Mouse (Mus musculus) spleen, postnatal 10 days (tissue): ENCODE measurements around the gene Gm49387.

Experiments
- DNase-seq, 2 experiments: peaks; one replicate each; pipeline ENCODE4 v3.0.0; 2021 to 2022; ENCODE audit warnings: low spot score in 2 of 2

The Gm49387 gene

GRCm38 (mm10) chr14:31662555-31663211, 22.0 kb upstream of the Gm49387 start:
- peak in 1 of 2 experiments; percentile 28 for DNase-seq

- peak; percentile 50 to 73 for DNase-seq
These were observed 21.2 kb upstream of the Gm49387 start for GRCm38 (mm10) chr14:31661671-31662554.

DNA sequence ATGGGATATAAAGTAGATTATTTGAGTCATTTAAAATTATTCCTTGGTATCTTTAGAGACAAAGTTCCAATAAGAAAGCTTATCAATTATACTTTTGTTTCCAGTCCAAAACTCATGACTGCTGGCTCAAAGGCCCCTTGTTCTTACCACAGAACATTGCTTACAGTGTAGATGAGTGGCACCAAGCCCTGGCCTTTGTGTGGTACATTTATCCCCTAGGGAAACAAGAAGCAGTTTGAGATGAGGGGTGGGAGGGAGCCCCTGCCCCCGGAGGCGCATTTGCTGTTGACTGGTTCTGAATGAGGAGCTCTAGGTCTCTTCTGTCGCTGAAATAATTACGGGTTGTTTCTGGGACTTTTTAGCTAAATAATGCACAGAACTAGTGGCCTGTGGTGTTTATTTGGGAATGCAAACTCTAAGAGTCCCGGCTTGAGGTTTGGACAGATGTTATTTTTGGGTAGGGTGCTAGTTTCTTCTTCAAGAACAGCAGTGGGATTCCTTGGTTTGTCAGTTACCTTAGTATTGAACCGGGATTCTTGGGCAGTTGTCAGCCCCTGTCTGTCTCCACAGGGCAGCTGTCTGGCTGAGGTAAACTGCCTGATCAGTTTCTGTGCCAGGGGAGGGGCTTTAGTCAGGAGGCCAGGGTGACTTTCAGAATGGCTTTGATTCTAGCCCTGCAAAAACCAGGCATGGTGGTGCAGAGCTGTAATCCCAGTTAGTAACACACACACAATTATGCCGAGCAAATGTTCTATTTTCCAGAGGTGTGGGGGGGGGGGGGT, 19.8 kb upstream of the Gm49387 start:
- DNase-seq, result no peak

DNA sequence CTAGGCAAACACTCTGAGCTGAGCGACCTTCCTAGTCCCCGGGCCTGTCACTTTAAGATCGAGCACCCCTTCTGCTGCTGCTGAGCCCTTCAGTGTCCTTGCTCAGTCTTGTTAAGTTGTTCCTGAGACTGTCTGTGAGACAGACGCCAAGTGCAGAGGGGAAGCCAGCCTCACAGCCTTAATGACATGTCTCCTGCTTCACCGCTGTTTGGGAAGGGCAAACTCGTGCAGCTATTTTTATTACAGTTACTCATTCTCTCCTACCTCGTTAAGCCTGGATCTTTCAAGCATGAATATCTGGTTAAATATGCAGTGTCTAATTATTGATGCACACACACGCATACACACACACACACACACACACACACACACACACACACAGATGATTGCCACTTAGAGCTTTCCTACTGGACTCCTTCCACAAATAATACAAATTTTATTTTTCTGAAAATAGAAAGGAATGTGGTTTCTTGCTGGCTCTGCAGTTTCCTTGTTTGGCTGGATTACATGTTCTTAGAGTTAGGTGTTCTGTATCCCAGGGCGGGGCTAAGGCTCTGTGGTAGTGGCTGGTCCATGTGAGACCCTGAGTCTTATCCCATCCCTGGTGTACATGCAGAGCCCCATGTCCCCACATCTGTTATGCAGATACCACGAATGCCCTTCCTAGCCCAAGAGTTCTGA, 19.0 kb upstream of the Gm49387 start:
- DNase-seq, result no peak

DNA sequence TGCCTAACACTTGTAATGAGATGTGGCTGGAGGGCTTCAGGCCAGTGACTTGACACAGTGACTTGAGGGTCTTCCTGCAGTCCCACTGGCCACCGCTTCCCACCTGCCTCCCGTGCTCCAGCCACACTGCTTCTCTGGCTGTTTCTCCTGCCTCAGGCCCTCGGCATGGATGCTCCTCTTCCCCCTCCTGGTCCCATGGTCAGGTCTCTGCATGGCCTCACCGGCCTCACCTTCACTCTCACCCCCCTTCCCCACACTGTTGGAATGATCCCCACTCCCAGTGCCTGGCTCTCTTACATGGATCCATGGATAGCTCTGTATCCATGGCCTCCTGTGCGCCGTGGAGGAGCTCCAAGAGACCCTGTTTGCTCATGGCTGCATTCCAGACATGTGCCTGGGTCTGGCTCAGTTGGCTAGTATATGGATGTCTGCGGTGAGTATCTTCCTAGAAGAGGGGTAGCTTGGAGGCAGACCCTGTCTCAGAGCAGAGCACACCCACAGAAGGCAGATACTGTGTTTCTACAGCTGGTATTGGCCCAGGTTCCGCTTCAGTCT, 17.5 kb upstream of the Gm49387 start:
- no peak for DNase-seq

DNA sequence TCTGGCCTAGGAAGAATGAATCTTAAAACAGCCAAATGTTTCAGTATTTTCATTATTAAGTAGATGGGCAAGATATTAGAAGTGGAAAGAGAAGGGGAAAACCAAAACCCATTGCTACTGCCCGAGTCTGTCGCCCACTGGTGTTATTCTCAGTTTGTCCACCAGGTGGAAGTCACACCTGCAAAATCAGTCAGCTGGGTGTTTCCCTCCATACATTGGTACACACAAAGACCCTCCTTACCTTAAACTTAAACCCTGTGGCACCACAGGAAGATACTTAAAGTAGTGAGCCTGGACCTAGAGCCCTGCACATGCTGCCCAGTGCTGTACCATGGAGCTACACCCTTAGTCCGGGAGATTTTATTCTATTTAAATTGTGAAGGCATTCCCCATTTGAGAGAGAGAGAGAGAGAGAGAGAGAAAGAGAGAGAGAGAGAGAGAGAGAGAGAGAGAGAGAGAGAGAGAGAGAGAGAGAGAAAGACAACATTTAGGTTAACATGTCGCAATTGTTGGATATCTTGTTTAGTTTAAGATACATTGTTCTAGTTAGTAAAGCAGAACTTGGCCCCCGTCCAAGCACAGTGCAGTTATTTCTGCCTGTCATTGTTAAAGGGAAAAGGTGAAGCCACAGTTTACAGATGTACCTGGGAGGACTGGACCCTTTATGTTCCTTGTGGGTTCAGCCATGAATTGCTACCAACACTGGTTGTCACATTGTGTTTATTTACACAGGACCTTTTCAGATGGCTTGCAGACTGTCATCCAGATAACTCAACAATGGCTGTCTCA, 16.4 kb upstream of the Gm49387 start:
- peak; percentile 56 to 77 for DNase-seq

- no peak for DNase-seq
These were observed 15.7 kb upstream of the Gm49387 start for GRCm38 (mm10) chr14:31656386-31656785.

GRCm38 (mm10) chr14:31655406-31655805, 14.7 kb upstream of the Gm49387 start:
- no peak for DNase-seq

DNA sequence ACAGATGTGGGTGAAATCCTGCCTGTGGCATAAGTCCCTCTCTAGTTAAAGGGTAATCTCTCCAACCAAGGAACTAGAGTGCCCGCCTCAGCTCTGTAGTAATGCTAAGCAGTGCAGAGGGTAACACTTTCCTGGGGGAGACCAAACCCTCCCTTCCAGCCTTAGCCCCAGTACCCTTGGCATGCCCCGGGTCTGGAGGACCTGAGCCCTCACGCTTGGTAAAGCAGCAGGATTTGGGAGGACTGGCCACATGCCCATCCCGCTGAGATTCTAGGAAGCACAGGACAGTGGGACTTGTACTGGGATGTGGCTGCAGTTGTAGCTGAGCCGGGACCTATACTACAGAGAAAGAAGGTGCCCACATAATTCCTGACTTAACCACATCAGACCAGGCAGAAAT, 14.1 kb upstream of the Gm49387 start:
- no peak for DNase-seq

GRCm38 (mm10) chr14:31653101-31653875, 12.6 kb upstream of the Gm49387 start:
- DNase-seq, result no peak

- no peak for DNase-seq
These were observed 11.9 kb upstream of the Gm49387 start for GRCm38 (mm10) chr14:31652624-31653023.

- no peak for DNase-seq
These were observed 11.4 kb upstream of the Gm49387 start for GRCm38 (mm10) chr14:31652106-31652505.

DNA sequence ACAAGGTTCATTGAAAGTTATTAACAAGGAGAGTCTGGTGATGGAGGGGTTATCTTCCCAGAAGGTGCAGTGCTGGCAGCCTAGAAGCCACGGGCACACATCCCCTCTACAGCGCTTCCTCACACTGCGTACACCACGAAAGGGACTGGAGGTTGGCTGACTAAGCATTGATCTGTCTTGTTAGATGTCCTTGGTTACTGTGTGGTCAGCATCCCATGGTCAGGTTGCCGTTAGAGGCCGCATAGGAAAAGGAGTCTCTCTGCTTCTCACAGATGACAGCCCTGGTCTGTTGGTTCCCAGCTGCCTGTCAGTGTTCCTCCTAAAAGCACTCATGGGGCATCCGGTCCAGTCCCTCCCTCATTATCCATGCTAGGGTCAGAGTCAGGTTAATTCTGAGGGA, 10.5 kb upstream of the Gm49387 start:
- no peak for DNase-seq

GRCm38 (mm10) chr14:31650347-31650746, 9.7 kb upstream of the Gm49387 start:
- DNase-seq, result no peak

DNA sequence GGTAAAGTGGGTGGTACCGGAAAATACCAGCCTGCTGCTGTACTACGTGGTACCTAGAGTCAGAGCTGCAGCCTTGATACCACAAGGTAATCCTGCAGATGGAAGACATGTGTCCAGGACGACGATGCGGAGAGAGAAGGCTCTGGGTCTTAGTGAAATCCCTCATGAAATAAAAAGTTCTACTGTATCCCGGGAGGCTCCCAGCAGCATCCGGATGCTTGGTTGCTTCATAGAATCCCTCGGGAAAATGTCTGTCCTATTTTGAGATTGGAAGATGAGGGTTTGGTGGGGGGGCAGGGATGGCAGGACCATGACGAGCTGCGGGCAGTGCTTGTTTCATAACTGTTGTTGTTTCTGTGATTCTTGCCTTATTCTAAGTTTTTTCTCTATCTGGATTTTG, 7.3 kb upstream of the Gm49387 start:
- DNase-seq, result no peak

GRCm38 (mm10) chr14:31645920-31646319, 5.2 kb upstream of the Gm49387 start:
- no peak for DNase-seq

GRCm38 (mm10) chr14:31644931-31645547, 4.4 kb upstream of the Gm49387 start:
- DNase-seq, result peak in 1 of 2 experiments; percentile 37

DNA sequence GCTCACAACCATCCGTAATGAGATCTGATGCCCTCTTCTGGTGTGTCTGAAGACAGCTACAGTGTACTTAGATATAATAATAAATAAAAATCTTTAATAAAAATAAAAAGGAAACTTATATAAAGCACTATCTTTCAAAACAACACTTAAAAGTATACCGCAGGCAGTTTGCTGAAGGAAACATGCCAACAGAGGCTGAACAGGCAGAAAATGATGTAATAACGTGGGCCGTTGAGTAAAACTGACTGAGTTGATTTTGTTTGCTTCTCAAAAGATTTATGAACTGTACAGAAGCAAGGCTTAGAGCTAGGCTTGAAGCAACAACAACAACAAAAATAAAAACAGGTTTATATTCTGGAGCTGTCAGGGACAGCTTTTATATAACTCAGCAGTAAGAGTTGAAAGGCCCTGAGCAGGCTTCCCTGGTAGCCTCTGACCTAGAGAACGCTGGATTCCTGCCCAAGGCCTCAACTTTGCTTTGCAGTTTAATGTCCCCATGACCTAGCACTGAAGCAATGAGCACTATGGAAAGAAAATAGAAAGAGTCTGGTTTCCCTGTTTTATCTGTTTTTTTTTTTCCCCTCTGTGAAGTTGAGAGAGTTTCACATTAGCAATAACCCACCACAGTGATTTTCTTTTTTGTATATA, 3.6 kb upstream of the Gm49387 start:
- no peak for DNase-seq
